In the genomic region with DNA sequence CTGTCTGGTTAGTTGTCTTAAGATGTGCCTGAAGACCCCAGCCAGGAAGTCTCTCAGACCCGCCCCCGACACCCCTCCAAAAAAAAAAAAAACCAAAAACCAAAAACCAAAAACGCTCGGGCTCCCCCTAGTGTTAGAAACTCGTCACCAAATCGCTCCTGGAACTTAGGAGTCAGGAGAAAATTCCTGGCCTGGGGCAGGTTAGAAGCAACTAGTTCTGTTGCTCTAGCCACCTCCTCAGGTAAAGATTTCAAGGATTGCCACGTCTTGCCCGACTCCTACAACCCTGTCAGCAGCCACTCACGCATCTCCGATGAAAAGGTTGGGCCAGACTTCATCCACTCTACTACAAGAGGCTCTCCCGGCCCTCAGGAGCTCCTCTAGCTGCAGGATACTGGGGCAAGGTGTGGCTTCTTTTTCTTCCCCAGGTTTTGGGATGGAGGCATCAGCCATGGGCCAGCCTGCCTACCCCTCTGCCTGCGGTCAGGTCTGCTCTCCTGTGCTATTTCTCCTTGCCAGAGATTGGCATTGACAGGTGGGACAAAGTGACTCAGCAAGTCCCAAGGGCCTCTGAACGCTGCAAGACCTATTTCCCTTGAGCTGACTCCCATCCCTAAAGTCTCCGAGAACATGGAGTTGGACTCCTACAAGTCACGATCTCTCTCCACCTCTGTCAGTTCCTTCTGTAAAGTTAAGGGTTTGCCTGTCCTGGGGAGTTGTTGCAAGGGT, we compare ENCODE assay signal across 10 mouse cellular contexts. TPM values are rescaled to one million over a fixed set of nuclear protein-coding genes. Genes with fewer than 3 reads are reported as not detected.
DNase-seq lines count a peak whose midpoint lies in the region; ATAC-seq lines count a peak whose summit lies in the region.
"Had no signal": no experiment of that assay in that cellular context is flagged by ENCODE, and none has a peak within 500 bp of the region (broad histone marks: within the 10 kb centered on the region; RNA-seq: fewer than 3 reads in every experiment).

No protein-coding gene starts in this region.

- no peak overlapping the region for H3K4me2 ChIP-seq in liver, embryonic 12.5 days
- H3K4me2 ChIP-seq: liver, embryonic 13.5 days had no signal

- ATAC-seq in cerebellum, adult (ENCODE audit: insufficient number of reproducible peaks, low FRiP score, low TSS enrichment), result no peak
- ATAC-seq in liver, embryonic 12.5 days, result no peak

- peak; percentile 42 for DNase-seq in cerebellum, adult 11 months
- DNase-seq in liver, result peak; percentile 28
- peak; percentile 53 for DNase-seq in ES-CJ7 (ENCODE audit: low read depth, low spot score)
- peak; percentile 74 to 85 for DNase-seq in cerebellum, postnatal 14 days
- DNase-seq in kidney, postnatal 25 days, result peak; percentile 65 to 86
- DNase-seq in splenic B cell, adult 2 months (ENCODE audit: low read depth, low spot score), result peak; percentile 48
- DNase-seq: liver, embryonic 13.5 days had no signal

- H3K9me3 ChIP-seq in liver, embryonic 12.5 days (replicated peaks), result no peaks in the 10 kb centered on the region
- H3K9me3 ChIP-seq: G1E; liver, embryonic 13.5 days had no signal

- H3K9ac ChIP-seq in liver, embryonic 12.5 days, result no peak overlapping the region
- H3K9ac ChIP-seq: liver, embryonic 13.5 days had no signal

- no peak overlapping the region for H3K4me3 ChIP-seq in liver, embryonic 12.5 days
- H3K4me3 ChIP-seq: liver, embryonic 13.5 days had no signal

- H3K27me3 ChIP-seq in liver, embryonic 12.5 days (replicated peaks), result peaks cover 5% of the 10 kb centered on the region
- no peaks in the 10 kb centered on the region for H3K27me3 ChIP-seq in splenic B cell, adult 2 months (ENCODE audit: control insufficient read depth, insufficient read depth, low read length, poor library complexity, severe bottlenecking)
- H3K27me3 ChIP-seq: liver, embryonic 13.5 days had no signal

- H3K4me1 ChIP-seq in liver, embryonic 12.5 days, result peaks cover 36% of the 10 kb centered on the region

- H3K27ac ChIP-seq in liver, embryonic 12.5 days, result no peak overlapping the region
- H3K27ac ChIP-seq: liver, embryonic 13.5 days had no signal

- no peaks in the 10 kb centered on the region for H3K36me3 ChIP-seq in liver, embryonic 12.5 days
- H3K36me3 ChIP-seq in splenic B cell, adult 2 months (ENCODE audit: control insufficient read depth, insufficient read depth, low read length, poor library complexity, severe bottlenecking), result no peaks in the 10 kb centered on the region
- H3K36me3 ChIP-seq: liver, embryonic 13.5 days had no signal

- WGBS in liver, embryonic 12.5 days (ENCODE audit: insufficient replicate concordance), result 38% methylated on average over 15 of the region's 15 CpGs

RNA-seq across cellular contexts. Expression of gene Samd8, which starts 2.0 kb away (rescaled TPM):
- polyA plus RNA-seq in liver, embryonic 12.5 days (2016; fragmentation: Nextera tagmentation; extraction: Ambion mirVana), result 4.1 and 5.3 TPM in 2 replicates

RNA-seq across cellular contexts. Expression of gene Dusp13, which starts 2.7 kb away (rescaled TPM):
- polyA plus RNA-seq in liver, embryonic 12.5 days (2016; fragmentation: Nextera tagmentation; extraction: Ambion mirVana), result not detected in 2 replicates
- polyA plus RNA-seq: G1E; liver, embryonic 13.5 days had no signal

RNA-seq across cellular contexts. Expression of gene Dupd1, which starts 33.9 kb away (rescaled TPM):
- polyA plus RNA-seq in liver, embryonic 12.5 days (2016; fragmentation: Nextera tagmentation; extraction: Ambion mirVana), result not detected in 2 replicates
- polyA plus RNA-seq: G1E; liver, embryonic 13.5 days had no signal

Comparison
In these comparisons a context has a peak if more than half of its experiments do, and no peak if none do; other contexts are left out.
1. DNase-seq: peak in every context shown above with its lines; median percentile 80 in cerebellum, postnatal 14 days; 76 in kidney, postnatal 25 days; 53 in ES-CJ7; 48 in splenic B cell, adult 2 months; 42 in cerebellum, adult 11 months; 28 in liver.